Mouse (Mus musculus) layer of hippocampus, adult 9-11 months (tissue): ENCODE results near the gene Mlh3.

Experiments used
- DNase-seq: peaks from one replicate; pipeline ENCODE4 v3.0.0; 2022

Gene Mlh3

DNA sequence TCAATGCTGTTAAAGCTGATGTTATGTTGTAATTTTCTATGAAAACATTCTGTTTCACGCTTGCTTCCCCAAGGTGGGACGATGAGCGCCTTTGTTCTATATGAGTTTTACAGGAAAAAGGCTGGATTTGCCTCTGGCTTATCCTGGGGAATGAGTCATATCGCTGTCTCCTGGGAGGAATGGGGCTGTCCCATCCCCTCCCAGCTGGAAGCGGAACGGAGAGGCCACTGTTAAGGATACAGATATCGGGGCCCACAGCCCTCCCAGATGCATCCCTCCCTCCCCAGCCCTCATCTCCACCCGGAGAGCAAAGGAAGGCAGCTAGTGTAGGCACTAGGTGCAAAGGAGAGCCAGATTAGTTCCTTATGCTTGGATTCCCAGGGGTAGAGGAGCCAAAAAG is 84.6 kb downstream of the Mlh3 start:
- no peak for DNase-seq
